Mouse (Mus musculus) bone marrow macrophage, adult 2 months (primary cell): ENCODE results near the gene Draxin.
"Not testable (repeated sequence)": the region's sequence is repeated elsewhere in the genome, so short reads cannot be mapped to it uniquely, and the experiment has no call there.

ENCODE experiments used
- CTCF ChIP-seq: IDR thresholded peaks from 2 replicates; pipeline ENCODE4 v1.5.1; 2012; ENCODE audit warnings: low read depth, mild to moderate bottlenecking, low read length, moderate library complexity
- POLR2A ChIP-seq: IDR thresholded peaks from 2 replicates; pipeline ENCODE4 v1.6.1; 2012; ENCODE audit warnings: mild to moderate bottlenecking, low read depth, low read length, borderline replicate concordance

DNA sequence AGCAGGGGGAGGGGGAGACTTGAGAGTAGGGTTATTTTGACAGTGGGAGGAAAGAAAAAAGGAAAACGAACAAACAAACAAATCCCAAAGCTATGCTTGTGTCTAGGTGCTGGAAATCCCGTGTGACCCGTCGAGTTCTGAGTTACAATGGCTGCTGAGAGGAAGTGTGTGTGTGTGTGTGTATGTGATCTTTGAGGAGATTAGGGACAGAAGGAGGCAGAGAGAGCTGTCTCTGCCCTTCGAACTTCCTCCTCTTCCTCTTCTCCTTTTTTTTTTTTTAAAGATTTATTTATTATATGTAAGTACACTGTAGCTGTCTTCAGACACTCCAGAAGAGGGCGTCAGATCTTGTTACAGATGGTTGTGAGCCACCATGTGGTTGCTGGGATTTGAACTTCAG, 46.1 kb upstream of the Draxin start:
- not testable (repeated sequence) for TF ChIP-seq CTCF, POLR2A
